Mouse (Mus musculus) C2C12 (cell line): ENCODE results near the gene Sap25. TPM values are rescaled to one million over a fixed set of nuclear protein-coding genes. Genes with fewer than 3 reads are reported as not detected.

Experiments
- H3K27me3 ChIP-seq: one replicate; pipeline ENCODE4 v1.6.1; 2011; ENCODE audit not compliant: control insufficient read depth, insufficient read depth, insufficient read length
- H3K36me3 ChIP-seq: one replicate; pipeline ENCODE4 v1.6.1; 2011; ENCODE audit not compliant: control insufficient read depth, insufficient read depth
- H3K4me3 ChIP-seq: one replicate; pipeline ENCODE4 v1.5.1; 2011; ENCODE audit warnings: mild to moderate bottlenecking, control low read depth; ENCODE audit not compliant: poor library complexity, insufficient read depth, severe bottlenecking
- H3K79me2 ChIP-seq: one replicate; pipeline ENCODE4 v1.6.1; 2011; ENCODE audit not compliant: control insufficient read depth, insufficient read depth
- H3K79me3 ChIP-seq: one replicate; pipeline ENCODE4 v1.6.1; 2011; ENCODE audit warnings: low read depth, control low read depth
- H3ac ChIP-seq: one replicate; pipeline ENCODE3; 2011; ENCODE audit warnings: low read depth; ENCODE audit not compliant: control insufficient read depth, insufficient read length
- CEBPB ChIP-seq: IDR thresholded peaks from one replicate; pipeline ENCODE4 v1.6.1; 2011; ENCODE audit warnings: low read depth, mild to moderate bottlenecking, control low read depth, moderate library complexity
- CTCF ChIP-seq: IDR thresholded peaks from one replicate; pipeline ENCODE4 v1.5.1; 2011; ENCODE audit not compliant: control insufficient read depth, insufficient read depth, insufficient read length
- FOSL1 ChIP-seq: IDR thresholded peaks from one replicate; pipeline ENCODE4 v1.8.0; 2011; ENCODE audit warnings: mild to moderate bottlenecking, low read length; ENCODE audit not compliant: poor library complexity, insufficient read depth, severe bottlenecking
- MAX ChIP-seq: IDR thresholded peaks from one replicate; pipeline ENCODE4 v1.6.1; 2011; ENCODE audit warnings: mild to moderate bottlenecking, control low read depth
- MYOD1 ChIP-seq: IDR thresholded peaks from one replicate; pipeline ENCODE4 v1.6.1; 2011; ENCODE audit warnings: low read depth; ENCODE audit not compliant: control insufficient read depth, insufficient read length
- MYOG ChIP-seq: IDR thresholded peaks from one replicate; pipeline ENCODE4 v1.6.1; 2011; ENCODE audit not compliant: control insufficient read depth, insufficient read length; ENCODE audit errors: extremely low read depth
- USF1 ChIP-seq: IDR thresholded peaks from one replicate; pipeline ENCODE4 v1.6.1; 2011; ENCODE audit warnings: low read depth, mild to moderate bottlenecking, control low read depth, moderate library complexity
- polyA plus RNA-seq: library from polyadenylated mRNA; unstranded; fragments of >200 nt; fragmentation: generic; extraction: Trizol; gene quantifications from one replicate; pipeline ENCODE4 v1.2.1, GENCODE M21; 2012; ENCODE audit warnings: missing spikeins

Gene Sap25
- polyA plus RNA-seq, 1 experiment = 4.4 TPM

GRCm38 (mm10) chr5:137663057-137663456, 21.9 kb downstream of the Sap25 start:
- no peak for TF ChIP-seq FOSL1
- Histone ChIP-seq H3ac (no peak overlapping the region), H3K79me3 (no peaks in the 10 kb centered on the region), H3K27me3 (no peaks in the 10 kb centered on the region), H3K4me3 (no peak overlapping the region), H3K79me2 (no peaks in the 10 kb centered on the region), H3K36me3 (peaks cover 24% of the 10 kb centered on the region)

GRCm38 (mm10) chr5:137668971-137669370, 27.8 kb downstream of the Sap25 start:
- peaks cover 8% of the 10 kb centered on the region for H3K79me3 ChIP-seq
- peaks cover 13% of the 10 kb centered on the region for H3K36me3 ChIP-seq
- no peak overlapping the region for H3K4me3 ChIP-seq
- H3K79me2 ChIP-seq = peaks cover 23% of the 10 kb centered on the region
- no peak overlapping the region for H3ac ChIP-seq
- no peak for TF ChIP-seq FOSL1
- TF ChIP-seq USF1 = no peak
- no peak for TF ChIP-seq CEBPB
- no peak for TF ChIP-seq MYOD1
- no peak for TF ChIP-seq MYOG
- no peak for TF ChIP-seq MAX
- TF ChIP-seq CTCF = no peak
- no peaks in the 10 kb centered on the region for H3K27me3 ChIP-seq

GRCm38 (mm10) chr5:137670240-137670639, 29.1 kb downstream of the Sap25 start:
- H3K79me2 ChIP-seq = peaks cover 23% of the 10 kb centered on the region
- no peak overlapping the region for H3K4me3 ChIP-seq
- H3K36me3 ChIP-seq = peaks cover 9% of the 10 kb centered on the region
- H3K79me3 ChIP-seq = peaks cover 8% of the 10 kb centered on the region
- no peak overlapping the region for H3ac ChIP-seq
- no peaks in the 10 kb centered on the region for H3K27me3 ChIP-seq
- TF ChIP-seq MAX = no peak
- no peak for TF ChIP-seq FOSL1
- no peak for TF ChIP-seq USF1
- no peak for TF ChIP-seq CTCF
- no peak for TF ChIP-seq CEBPB
- no peak for TF ChIP-seq MYOD1
- TF ChIP-seq MYOG = no peak

- H3K79me2 ChIP-seq = peaks cover 23% of the 10 kb centered on the region
- H3K79me3 ChIP-seq = peaks cover 8% of the 10 kb centered on the region
- TF ChIP-seq MYOD1 (peak; percentile 39), CEBPB (peak; percentile 16), CTCF (no peak), MYOG (no peak), USF1 (peak; percentile 99), FOSL1 (peak; percentile 87), MAX (peak; percentile 50)
- no peak overlapping the region for H3K4me3 ChIP-seq
- no peaks in the 10 kb centered on the region for H3K27me3 ChIP-seq
- peak overlapping the region; percentile 36 for H3ac ChIP-seq
- peaks cover 3% of the 10 kb centered on the region for H3K36me3 ChIP-seq
These were observed 30.5 kb downstream of the Sap25 start for GRCm38 (mm10) chr5:137671443-137672240.

- no peak for TF ChIP-seq CEBPB
- Histone ChIP-seq H3K4me3 (no peak overlapping the region), H3K27me3 (no peaks in the 10 kb centered on the region)
These were observed 31.2 kb downstream of the Sap25 start for GRCm38 (mm10) chr5:137672361-137672760.

GRCm38 (mm10) chr5:137673015-137673414, 31.9 kb downstream of the Sap25 start:
- Histone ChIP-seq H3K27me3 (no peaks in the 10 kb centered on the region), H3K79me3 (peaks cover 8% of the 10 kb centered on the region), H3K4me3 (no peak overlapping the region), H3K79me2 (peaks cover 23% of the 10 kb centered on the region), H3ac (no peak overlapping the region), H3K36me3 (no peaks in the 10 kb centered on the region)
- TF ChIP-seq MYOD1 (no peak), FOSL1 (no peak), CTCF (no peak), USF1 (no peak), MYOG (no peak), CEBPB (no peak), MAX (no peak)

More at GRCm38 (mm10) chr5:137672361-137672760, 31.2 kb downstream of the Sap25 start:
- H3K79me2 ChIP-seq = peaks cover 23% of the 10 kb centered on the region
- H3K79me3 ChIP-seq = peaks cover 8% of the 10 kb centered on the region
- H3ac ChIP-seq = no peak overlapping the region
- H3K36me3 ChIP-seq = no peaks in the 10 kb centered on the region
